Mouse (Mus musculus) T-cell, adult 66 days (primary cell): ENCODE data around the gene Marf1. TPM values are rescaled to one million over a fixed set of nuclear protein-coding genes. Genes with fewer than 3 reads are reported as not detected.

Experiments used
- total RNA-seq, 2 experiments: library from RNA; stranded (reverse); gene quantifications; 3 replicates in 1 of 2; 4 replicates in 1 of 2; pipeline ENCODE4 v1.2.4; 2023

Marf1 gene
- total RNA-seq, result 10 to 100 TPM; 64.2 to 71.1 TPM

GRCm38 (mm10) chr16:14162988-14163416, at the start of gene Marf1, which contains the start of gene Nde1:
Gene Marf1, minus strand, starts transcription at chr16:14163351.
Gene Nde1, plus strand, starts transcription at chr16:14163275.

Other genes with a start within 250 kb of the Marf1 start
- gene 2900011O08Rik, start 176.7 kb downstream of the Marf1 start, total RNA-seq, result not detected
- not detected for gene Ifitm7, start 176.5 kb downstream of the Marf1 start, total RNA-seq
- 10 to 100 TPM; 38.4 to 43.0 TPM for gene Nde1, start 76 bp downstream of the Marf1 start, total RNA-seq
- not detected for gene Myh11, start 128.0 kb upstream of the Marf1 start, total RNA-seq
- gene Fopnl, start 154.1 kb upstream of the Marf1 start, total RNA-seq, result 10 to 100 TPM; 47.9 to 49.0 TPM
- 10 to 100 TPM; 58.5 to 60.9 TPM for gene Abcc1, start 198.2 kb upstream of the Marf1 start, total RNA-seq